Mouse (Mus musculus) liver, embryonic 11.5 days (tissue): ENCODE results near the gene Prss16. TPM values are rescaled to one million over a fixed set of nuclear protein-coding genes. Genes with fewer than 3 reads are reported as not detected.

ENCODE experiments used
- ATAC-seq: fragments of 200-750 bp; cut with Nextera tagmentation; replicated peaks from 2 replicates; pipeline ENCODE4 v1.8.0; 2017; ENCODE audit warnings: moderate number of reproducible peaks, mild to moderate bottlenecking, moderate TSS enrichment, moderate library complexity; ENCODE audit not compliant: low FRiP score
- DNase-seq: peaks from one replicate; pipeline ENCODE4 v3.0.0-alpha.2; 2017; ENCODE audit warnings: low spot score
- H3K27ac ChIP-seq: fragments of 300-500 bp; sonication (generic); 2 replicates; pipeline ENCODE4 v1.5.1; 2014; ENCODE audit warnings: mild to moderate bottlenecking, low read depth, low read length, control low read depth
- H3K27me3 ChIP-seq: fragments of 300-500 bp; sonication (generic); replicated peaks from 2 replicates; pipeline ENCODE4 v1.6.1; 2014; ENCODE audit warnings: low read length, mixed read lengths; ENCODE audit not compliant: control insufficient read depth, insufficient read depth
- H3K36me3 ChIP-seq: fragments of 300-500 bp; sonication (generic); 2 replicates; pipeline ENCODE4 v1.6.1; 2014; ENCODE audit warnings: mild to moderate bottlenecking, low read length, moderate library complexity, mixed read lengths; ENCODE audit not compliant: control insufficient read depth, insufficient read depth
- H3K4me1 ChIP-seq: fragments of 300-500 bp; sonication (generic); replicated peaks from 2 replicates; pipeline ENCODE4 v1.6.1; 2014; ENCODE audit warnings: low read length, mixed read lengths; ENCODE audit not compliant: control insufficient read depth, insufficient read depth
- H3K4me2 ChIP-seq: fragments of 300-500 bp; sonication (generic); 2 replicates; pipeline ENCODE4 v1.6.1; 2014; ENCODE audit warnings: mild to moderate bottlenecking, control low read depth, moderate library complexity
- H3K4me3 ChIP-seq: fragments of 300-500 bp; sonication (generic); 2 replicates; pipeline ENCODE4 v1.5.1; 2014; ENCODE audit warnings: low read depth, low read length, control low read depth
- H3K9ac ChIP-seq: fragments of 300-500 bp; sonication (generic); 2 replicates; pipeline ENCODE4 v1.6.1; 2014; ENCODE audit warnings: low read depth, low read length, control low read depth
- H3K9me3 ChIP-seq: fragments of 300-500 bp; sonication (generic); 2 replicates; pipeline ENCODE4 v1.6.1; 2016; ENCODE audit warnings: low read length, inconsistent platforms, mixed read lengths; ENCODE audit not compliant: control insufficient read depth
- WGBS: fragments of 180-500 bp; shearing (Covaris S2); extraction: QIAGEN DNeasy Blood & Tissue Kit; methylation state at CpG from one replicate; pipeline ENCODE4 v1.1.7; 2014; 5-methylcytosine and 5-hydroxymethylcytosine counted together
- polyA plus RNA-seq: library from polyadenylated mRNA; unstranded; fragments of >200 nt; fragmentation: Nextera tagmentation; extraction: Ambion mirVana; gene quantifications from 2 replicates; pipeline ENCODE4 v1.2.1, GENCODE M21; 2014

Prss16 gene
- polyA plus RNA-seq, 1 experiment from 2014 or later, result 0.86 TPM

DNA sequence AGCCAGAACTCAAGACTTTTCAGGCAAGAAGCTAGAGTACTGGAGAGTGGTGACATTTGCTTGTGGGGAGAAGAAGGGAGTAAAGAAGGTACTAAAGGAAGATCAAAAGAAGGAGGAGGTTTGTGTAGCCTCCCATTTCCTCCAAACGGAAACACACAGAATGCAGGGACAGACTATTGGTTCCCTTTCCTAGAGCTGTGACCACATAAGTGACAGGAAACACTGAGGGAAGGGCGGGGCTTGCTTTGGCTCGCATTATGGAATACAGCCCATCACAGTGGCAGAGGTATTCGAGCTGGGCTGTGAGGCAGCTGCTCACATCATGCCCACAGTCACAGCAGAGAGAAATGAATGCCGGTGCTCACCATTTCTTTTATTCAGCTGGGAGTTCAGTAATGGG, 7.7 kb downstream of the Prss16 start:
- Histone ChIP-seq H3K27ac (no peak overlapping the region), H3K4me2 (0 out of 2 replicates have a peak overlapping the region, but pooled peaks have one; percentile 5), H3K9ac (no peak overlapping the region), H3K4me3 (no peak overlapping the region), H3K27me3 (peaks cover 81% of the 10 kb centered on the region), H3K36me3 (no peaks in the 10 kb centered on the region), H3K4me1 (peaks cover 10% of the 10 kb centered on the region; the same call in 1 of the 2 replicates), H3K9me3 (no peaks in the 10 kb centered on the region)
- DNase-seq (no peak), ATAC-seq (no peak)
- WGBS, result 15% methylated on average over 5 of the region's 5 CpGs

DNA sequence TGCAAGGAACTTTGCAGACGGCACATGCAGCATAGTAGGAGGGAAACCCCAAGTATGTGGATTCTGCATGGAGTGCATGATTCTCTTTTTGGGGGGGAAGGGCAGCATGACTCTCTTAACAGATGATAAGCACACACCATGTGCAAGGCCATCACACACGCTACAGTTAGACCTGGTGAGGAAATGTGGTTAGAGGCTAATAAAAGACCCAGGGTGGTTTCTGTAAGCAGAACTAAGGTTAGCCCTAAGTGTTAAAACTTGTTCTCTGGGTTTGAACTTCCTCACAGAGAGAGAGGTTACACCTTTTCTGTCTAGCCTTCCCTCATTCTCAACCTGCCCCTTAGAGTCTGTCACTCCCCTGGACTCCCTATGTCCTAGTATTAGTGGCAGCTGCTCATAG, 8.2 kb downstream of the Prss16 start:
- 46% methylated on average over 2 of the region's 2 CpGs for WGBS
- Histone ChIP-seq H3K4me3 (no peak overlapping the region), H3K27me3 (peaks cover 80% of the 10 kb centered on the region), H3K4me2 (0 out of 2 replicates have a peak overlapping the region, but pooled peaks have one; percentile 5), H3K4me1 (peaks cover 8% of the 10 kb centered on the region; the same call in 1 of the 2 replicates), H3K9me3 (no peaks in the 10 kb centered on the region), H3K36me3 (no peaks in the 10 kb centered on the region), H3K27ac (no peak overlapping the region), H3K9ac (no peak overlapping the region)
- ATAC-seq, result no peak
- DNase-seq, result no peak

DNA sequence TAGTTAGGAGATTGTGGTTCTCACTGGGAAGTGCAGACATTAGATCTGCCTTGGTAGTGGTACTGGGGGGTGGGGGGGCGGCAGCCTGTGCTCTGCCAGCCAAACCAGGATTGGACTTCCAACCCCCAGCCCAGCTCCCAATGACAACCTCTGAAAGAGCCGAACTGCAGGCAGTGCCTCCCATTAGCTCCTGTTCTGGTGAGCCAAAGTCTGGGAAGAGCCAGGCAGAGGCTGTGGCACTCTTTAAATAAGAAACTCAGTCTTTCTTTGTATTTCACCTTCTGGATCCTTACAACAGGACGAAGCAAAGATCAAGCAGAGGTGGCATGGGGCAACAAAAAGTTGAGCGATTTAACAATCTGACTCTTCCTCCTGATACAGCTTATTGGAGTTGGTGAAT, 10.4 kb downstream of the Prss16 start:
- Histone ChIP-seq H3K4me2 (no peak overlapping the region), H3K9me3 (no peaks in the 10 kb centered on the region), H3K27me3 (peaks cover 64% of the 10 kb centered on the region), H3K36me3 (no peaks in the 10 kb centered on the region), H3K27ac (no peak overlapping the region), H3K4me3 (no peak overlapping the region), H3K4me1 (peaks cover 8% of the 10 kb centered on the region; the same call in 1 of the 2 replicates), H3K9ac (no peak overlapping the region)
- ATAC-seq (no peak), DNase-seq (no peak)
- WGBS, result 46% methylated on average over 4 of the region's 4 CpGs

DNA sequence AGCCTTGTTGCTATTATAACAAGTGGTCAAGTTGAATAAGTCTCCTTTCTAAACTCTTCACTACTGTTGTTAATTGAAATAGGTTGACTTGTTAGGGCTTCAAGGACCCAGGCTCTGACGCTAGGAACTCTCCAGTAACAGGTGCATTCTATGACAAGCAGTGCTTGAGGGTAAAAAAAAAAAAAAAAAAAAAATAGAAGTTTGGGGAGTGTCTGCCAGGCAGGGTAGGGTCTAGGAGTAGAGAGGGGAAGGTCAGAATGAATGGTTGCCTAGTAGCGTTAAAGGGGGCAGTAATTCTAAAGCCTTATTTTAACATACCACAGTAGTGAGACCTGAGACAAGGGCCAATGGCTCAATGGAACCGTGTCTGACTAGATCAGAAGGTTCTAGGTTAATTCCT, 11.1 kb downstream of the Prss16 start:
- Histone ChIP-seq H3K27ac (no peak overlapping the region), H3K4me3 (no peak overlapping the region), H3K36me3 (no peaks in the 10 kb centered on the region), H3K4me2 (no peak overlapping the region), H3K27me3 (peaks cover 57% of the 10 kb centered on the region), H3K4me1 (peaks cover 8% of the 10 kb centered on the region; the same call in 1 of the 2 replicates), H3K9me3 (no peaks in the 10 kb centered on the region), H3K9ac (no peak overlapping the region)
- 40% methylated on average over 3 of the region's 3 CpGs for WGBS
- no peak for DNase-seq
- no peak for ATAC-seq

DNA sequence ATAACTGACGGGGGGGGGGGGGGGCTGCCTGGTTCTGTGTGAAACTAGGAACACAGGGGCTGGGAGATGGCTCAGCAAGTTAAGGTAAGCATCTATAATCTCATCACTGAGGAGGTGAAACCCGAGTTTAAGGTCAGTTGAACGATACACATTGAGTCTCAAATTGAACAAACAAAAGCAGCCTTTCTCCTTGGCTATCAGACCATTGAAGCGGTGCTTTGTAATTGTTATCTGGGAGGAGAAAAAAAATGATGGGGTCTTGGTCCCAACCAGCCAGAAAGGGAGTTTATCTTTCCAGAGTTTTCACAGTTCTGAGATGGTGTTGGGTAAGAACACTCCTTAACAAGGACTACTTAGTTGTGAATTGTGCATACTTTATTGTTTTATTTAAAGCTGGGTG, 11.7 kb downstream of the Prss16 start:
- WGBS, result 11% methylated on average over 4 of the region's 4 CpGs
- peaks cover 51% of the 10 kb centered on the region for H3K27me3 ChIP-seq
- peaks cover 8% of the 10 kb centered on the region; the same call in 1 of the 2 replicates for H3K4me1 ChIP-seq
- peak overlapping the region; percentile 79 for H3K4me2 ChIP-seq
- ATAC-seq, result no peak
- no peak overlapping the region for H3K27ac ChIP-seq
- H3K36me3 ChIP-seq, result no peaks in the 10 kb centered on the region
- no peaks in the 10 kb centered on the region for H3K9me3 ChIP-seq
- peak; percentile 25 for DNase-seq
- H3K4me3 ChIP-seq, result peak overlapping the region; percentile 39
- H3K9ac ChIP-seq, result no peak overlapping the region

DNA sequence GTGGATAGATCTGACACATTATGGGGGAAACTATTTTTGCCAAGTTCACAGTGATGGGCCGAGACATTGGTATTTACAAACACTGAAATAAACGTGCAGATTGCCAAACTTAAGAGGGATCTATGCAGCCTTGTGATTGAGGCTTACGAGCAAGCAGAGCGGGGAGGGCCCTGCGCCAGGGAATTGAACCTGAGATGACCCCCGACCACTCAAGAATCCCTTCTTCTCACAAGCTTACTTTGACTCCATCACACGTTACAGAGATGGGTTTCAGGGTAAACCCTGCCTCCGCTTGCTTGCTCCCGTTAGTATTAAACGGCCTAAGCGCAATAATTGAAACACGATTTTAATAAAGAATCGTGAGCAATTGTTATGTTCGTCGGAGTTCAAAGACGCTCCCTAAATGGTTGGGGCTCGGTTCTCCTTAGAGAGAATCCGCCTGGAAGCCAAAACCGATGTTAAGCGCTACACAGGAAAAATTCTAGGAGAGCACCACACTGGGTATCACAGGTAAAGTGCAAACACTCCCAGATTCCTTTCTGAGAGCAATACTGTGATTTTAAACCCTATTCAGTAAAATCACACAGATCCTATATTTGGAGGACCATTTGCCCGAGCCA, 12.2 kb downstream of the Prss16 start:
- H3K4me2 ChIP-seq, result peak overlapping the region; percentile 79
- H3K4me1 ChIP-seq, result peaks cover 8% of the 10 kb centered on the region; the same call in 1 of the 2 replicates
- H3K4me3 ChIP-seq, result peak overlapping the region; percentile 39
- no peaks in the 10 kb centered on the region for H3K9me3 ChIP-seq
- DNase-seq (peak; percentile 37), ATAC-seq (no peak)
- peaks cover 50% of the 10 kb centered on the region for H3K27me3 ChIP-seq
- WGBS, result 2% methylated on average over 21 of the region's 21 CpGs
- H3K9ac ChIP-seq, result no peak overlapping the region
- H3K36me3 ChIP-seq, result no peaks in the 10 kb centered on the region
- no peak overlapping the region for H3K27ac ChIP-seq

DNA sequence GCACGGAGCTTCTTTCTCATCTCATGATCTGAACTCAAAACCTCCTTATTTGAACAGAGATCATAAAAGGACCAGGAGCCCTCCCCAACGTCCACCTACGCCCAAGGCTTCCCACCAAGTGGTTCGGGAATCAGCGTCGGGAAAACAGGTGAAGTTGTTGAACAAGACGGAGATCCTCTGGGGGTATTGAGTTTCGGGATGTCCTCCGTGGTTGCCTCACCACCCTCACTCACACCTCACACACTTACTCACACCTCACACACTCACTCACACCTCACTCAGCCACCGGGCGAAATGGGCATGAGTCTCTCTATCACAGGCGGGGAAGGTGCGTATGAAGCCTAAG, 12.7 kb downstream of the Prss16 start:
- Histone ChIP-seq H3K27me3 (peaks cover 49% of the 10 kb centered on the region), H3K4me2 (peak overlapping the region; percentile 79), H3K27ac (no peak overlapping the region), H3K36me3 (no peaks in the 10 kb centered on the region), H3K4me1 (peaks cover 8% of the 10 kb centered on the region; the same call in 1 of the 2 replicates), H3K4me3 (peak overlapping the region; percentile 39), H3K9ac (no peak overlapping the region), H3K9me3 (no peaks in the 10 kb centered on the region)
- ATAC-seq (no peak), DNase-seq (no peak)
- 0% methylated on average over 13 of the region's 13 CpGs for WGBS

DNA sequence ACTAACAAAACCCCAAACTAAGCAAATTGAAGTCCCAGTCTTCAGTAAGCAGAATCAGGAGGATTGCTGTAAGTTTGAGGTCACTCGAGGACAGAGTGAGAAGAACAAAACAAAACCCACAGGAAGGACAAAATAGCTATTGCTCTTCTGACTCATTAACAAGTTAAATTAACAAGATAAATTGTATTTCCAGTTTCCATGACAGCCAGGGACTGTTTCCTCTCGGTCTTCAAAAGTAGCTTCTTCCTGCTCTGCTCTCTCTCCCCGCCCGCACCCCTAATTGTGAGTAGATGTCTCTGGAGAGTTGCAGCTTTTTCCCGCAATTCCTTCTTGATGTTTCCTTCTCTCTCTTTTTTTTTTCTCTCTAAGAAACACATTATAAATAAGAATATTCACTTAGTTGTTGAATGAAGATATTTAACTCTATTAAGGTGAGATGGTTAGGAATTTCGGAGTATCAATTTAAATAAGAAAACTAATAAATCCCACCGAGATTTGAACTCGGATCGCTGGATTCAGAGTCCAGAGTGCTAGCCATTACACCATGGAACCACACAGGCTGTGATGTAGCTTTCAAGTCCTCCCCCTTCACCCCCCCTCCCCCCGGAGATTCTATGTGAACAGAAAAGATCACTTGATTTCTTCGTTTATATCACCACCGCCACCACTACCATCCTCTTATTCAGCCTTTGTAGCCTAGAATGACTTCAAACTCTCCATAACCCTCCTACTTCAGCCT, 13.3 kb downstream of the Prss16 start:
- DNase-seq, result peak; percentile 83
- Histone ChIP-seq H3K4me1 (peaks cover 8% of the 10 kb centered on the region; the same call in 1 of the 2 replicates), H3K4me3 (peak overlapping the region; percentile 39), H3K9me3 (no peaks in the 10 kb centered on the region), H3K4me2 (peak overlapping the region; percentile 79), H3K27ac (no peak overlapping the region), H3K27me3 (peaks cover 49% of the 10 kb centered on the region), H3K36me3 (no peaks in the 10 kb centered on the region), H3K9ac (peak overlapping the region; percentile 0; the same call in 1 of the 2 replicates)
- ATAC-seq, result peak; percentile 65
- WGBS, result under 1% methylated on average over 12 of the region's 12 CpGs
